Mouse (Mus musculus): ENCODE results near the gene Acbd3. TPM values are rescaled to one million over a fixed set of nuclear protein-coding genes. Genes with fewer than 3 reads are reported as not detected.

Gene Acbd3
- polyA plus RNA-seq, 1 experiment from 2014 or later = 23.7 TPM

DNA sequence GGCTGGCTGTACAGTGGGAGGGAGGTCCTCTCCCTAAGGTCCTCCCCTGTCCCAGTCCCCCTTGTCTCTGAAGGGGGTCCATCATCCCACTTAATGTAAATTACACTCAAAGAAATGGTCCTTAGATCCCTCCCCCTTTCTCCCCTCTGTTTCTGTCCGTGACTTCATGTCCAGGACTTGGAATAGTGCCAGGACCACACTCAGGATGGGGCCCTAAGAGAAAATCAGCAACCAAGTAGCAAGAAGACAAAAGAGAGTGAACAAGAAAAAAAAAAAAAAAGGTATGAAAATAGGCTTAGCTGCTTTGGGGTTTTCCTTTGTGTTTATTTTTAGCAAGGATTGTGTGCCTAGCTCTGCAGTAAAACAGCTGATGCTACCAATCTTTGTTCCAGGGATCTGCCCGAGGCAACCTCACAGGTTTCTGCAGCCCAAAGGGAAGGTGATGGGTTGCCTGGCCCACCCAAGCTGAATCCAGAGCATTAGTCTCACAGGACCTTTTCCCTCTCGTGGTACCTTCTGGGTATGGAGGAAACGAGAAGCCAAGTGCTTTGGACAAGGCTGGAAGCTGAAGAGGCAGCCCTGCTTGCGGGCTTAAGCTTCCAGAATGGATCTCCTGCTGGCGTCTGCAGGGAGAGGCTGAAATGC, 50.1 kb downstream of the Acbd3 start:
- ATAC-seq (ENCODE audit: insufficient read depth, low FRiP score, low read depth) = no peak
- no peak overlapping the region for H3K9ac ChIP-seq
- no peak overlapping the region for H3K4me2 ChIP-seq
- H3K4me1 ChIP-seq = peaks cover 18% of the 10 kb centered on the region
- 47% methylated on average over 6 of the region's 6 CpGs for WGBS
- no peaks in the 10 kb centered on the region for H3K36me3 ChIP-seq
- peak overlapping the region; percentile 13; the same call in 1 of the 2 replicates for H3K27ac ChIP-seq
- H3K9me3 ChIP-seq = no peaks in the 10 kb centered on the region
- H3K27me3 ChIP-seq (replicated peaks) = no peaks in the 10 kb centered on the region
- no peak overlapping the region for H3K4me3 ChIP-seq (replicated peaks)

DNA sequence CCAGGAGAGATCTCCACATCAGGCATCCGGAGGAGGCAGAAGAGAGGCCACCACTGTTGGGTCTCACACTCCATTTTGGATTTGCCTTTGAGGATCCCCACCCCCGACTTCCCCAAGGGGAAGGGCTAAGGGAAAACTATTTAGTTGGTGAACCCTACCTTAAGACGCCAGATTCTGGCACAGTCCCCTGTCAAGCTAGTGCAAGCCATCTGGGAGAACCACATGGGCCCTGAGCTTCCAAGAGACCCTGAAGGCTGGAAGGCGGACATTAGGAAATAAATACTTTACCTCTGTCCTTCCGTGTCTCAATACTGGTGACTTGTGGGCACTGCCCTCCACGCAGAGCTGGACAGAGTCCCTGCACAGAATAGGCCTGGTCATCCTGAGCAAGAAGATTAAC, 50.7 kb downstream of the Acbd3 start:
- no peaks in the 10 kb centered on the region for H3K36me3 ChIP-seq
- no peak overlapping the region for H3K4me3 ChIP-seq (replicated peaks)
- no peak overlapping the region for H3K4me2 ChIP-seq
- no peak overlapping the region for H3K9ac ChIP-seq
- H3K27ac ChIP-seq = peak overlapping the region; percentile 13; the same call in 1 of the 2 replicates
- no peak for ATAC-seq (ENCODE audit: insufficient read depth, low FRiP score, low read depth)
- 73% methylated on average over 6 of the region's 6 CpGs for WGBS
- peaks cover 18% of the 10 kb centered on the region for H3K4me1 ChIP-seq
- no peaks in the 10 kb centered on the region for H3K27me3 ChIP-seq (replicated peaks)
- no peaks in the 10 kb centered on the region for H3K9me3 ChIP-seq

DNA sequence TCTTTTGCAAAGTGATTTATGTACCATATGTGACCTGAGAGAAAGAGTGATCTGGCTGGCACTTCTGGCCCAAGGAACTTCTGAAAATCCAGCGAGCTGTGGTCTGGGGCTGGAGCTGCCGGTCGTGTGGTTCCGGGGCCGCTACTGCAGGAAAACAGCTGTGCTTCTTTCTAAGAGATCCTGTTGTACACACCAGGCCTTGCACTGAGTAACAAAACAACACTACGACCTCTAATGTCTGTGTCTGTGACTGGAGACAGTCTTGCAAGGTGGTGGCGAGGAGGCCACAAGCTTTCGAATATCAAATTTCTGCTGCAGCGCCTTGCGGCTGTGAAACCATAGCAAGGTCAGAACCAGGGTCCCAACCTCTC, 51.4 kb downstream of the Acbd3 start:
- 3% methylated on average over 10 of the region's 10 CpGs for WGBS
- no peaks in the 10 kb centered on the region for H3K9me3 ChIP-seq
- peak; percentile 3; the same call in 1 of the 2 replicates for ATAC-seq (ENCODE audit: insufficient read depth, low FRiP score, low read depth)

DNA sequence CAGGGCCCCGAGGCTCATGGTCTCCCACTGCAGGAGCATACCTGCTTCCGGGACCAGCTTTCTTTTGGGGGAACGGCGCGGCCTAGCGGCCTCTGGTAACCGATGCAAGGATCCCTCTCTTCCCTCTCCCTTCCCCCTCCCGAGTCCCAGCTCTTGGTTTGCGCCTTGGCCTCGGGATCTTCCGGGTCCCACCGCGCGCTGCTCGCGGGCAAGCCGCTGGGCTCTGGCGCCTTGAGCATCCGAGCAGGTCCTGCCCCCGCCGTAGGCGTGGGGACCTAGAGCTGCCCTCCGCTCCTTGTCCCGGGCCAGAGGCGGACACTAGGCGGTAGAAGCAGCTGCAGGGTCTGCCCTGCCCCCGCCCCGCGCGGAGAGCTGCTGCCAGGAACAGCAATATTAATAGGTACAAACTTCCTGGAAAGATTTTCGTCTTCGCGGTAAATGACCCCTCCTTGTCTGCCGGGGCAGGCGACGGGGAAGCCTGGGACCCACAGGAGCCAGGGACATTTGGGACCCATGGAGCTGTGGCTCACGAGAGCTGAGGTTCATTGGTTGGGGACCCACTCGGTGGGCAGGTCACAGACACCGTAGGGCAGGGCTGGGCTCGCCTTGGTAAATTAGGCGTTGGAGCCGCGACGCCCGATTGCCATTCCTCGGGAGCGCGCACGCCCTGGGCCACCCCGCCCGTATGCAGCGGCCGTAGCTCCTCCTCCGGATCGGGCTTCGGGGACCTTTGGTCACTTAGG, 52.0 kb downstream of the Acbd3 start:
- Histone ChIP-seq H3K27me3 (replicated peaks) (no peaks in the 10 kb centered on the region), H3K4me2 (peak overlapping the region; percentile 89), H3K9me3 (no peaks in the 10 kb centered on the region), H3K36me3 (no peaks in the 10 kb centered on the region), H3K4me1 (peaks cover 18% of the 10 kb centered on the region), H3K27ac (peak overlapping the region; percentile 98), H3K9ac (peak overlapping the region; percentile 78), H3K4me3 (replicated peaks) (peak overlapping the region; percentile 62)
- WGBS = under 1% methylated on average over 56 of the region's 56 CpGs
- ATAC-seq (ENCODE audit: insufficient read depth, low FRiP score, low read depth) = peak; percentile 85

More for the DNA sequence above, 51.4 kb downstream of the Acbd3 start:
- no peaks in the 10 kb centered on the region for H3K36me3 ChIP-seq
- H3K27ac ChIP-seq = peak overlapping the region; percentile 98
- peak overlapping the region; percentile 11; the same call in 1 of the 2 replicates for H3K9ac ChIP-seq
- peak overlapping the region; percentile 89 for H3K4me2 ChIP-seq
- H3K27me3 ChIP-seq (replicated peaks) = no peaks in the 10 kb centered on the region
- peak overlapping the region; percentile 62 for H3K4me3 ChIP-seq (replicated peaks)
- peaks cover 18% of the 10 kb centered on the region for H3K4me1 ChIP-seq

DNA sequence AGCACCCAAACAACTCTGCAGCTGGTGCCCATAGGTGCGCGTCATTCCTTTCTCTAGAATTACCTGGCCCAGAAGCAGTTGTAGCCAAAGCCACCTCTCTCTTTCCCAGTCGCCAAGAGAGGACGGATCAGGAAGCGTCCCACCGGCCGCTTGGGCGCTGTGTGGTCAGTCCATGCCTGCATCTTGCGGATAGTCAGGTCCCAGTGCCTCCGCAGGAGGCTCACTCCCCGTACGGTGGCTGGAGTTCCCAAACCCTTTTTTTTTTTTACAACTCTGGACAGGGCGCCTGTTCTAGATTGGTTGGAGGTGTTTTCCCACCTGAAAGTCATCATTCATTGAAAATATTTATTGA, 52.5 kb downstream of the Acbd3 start:
- 1% methylated on average over 13 of the region's 13 CpGs for WGBS
- H3K36me3 ChIP-seq = no peaks in the 10 kb centered on the region
- H3K9ac ChIP-seq = peak overlapping the region; percentile 78; the same call in 1 of the 2 replicates
- peak overlapping the region; percentile 89 for H3K4me2 ChIP-seq
- no peaks in the 10 kb centered on the region for H3K27me3 ChIP-seq (replicated peaks)
- H3K4me1 ChIP-seq = peaks cover 18% of the 10 kb centered on the region
- peak overlapping the region; percentile 62 for H3K4me3 ChIP-seq (replicated peaks)
- H3K9me3 ChIP-seq = no peaks in the 10 kb centered on the region
- peak overlapping the region; percentile 98 for H3K27ac ChIP-seq
- peak; percentile 27 for ATAC-seq (ENCODE audit: insufficient read depth, low FRiP score, low read depth)

DNA sequence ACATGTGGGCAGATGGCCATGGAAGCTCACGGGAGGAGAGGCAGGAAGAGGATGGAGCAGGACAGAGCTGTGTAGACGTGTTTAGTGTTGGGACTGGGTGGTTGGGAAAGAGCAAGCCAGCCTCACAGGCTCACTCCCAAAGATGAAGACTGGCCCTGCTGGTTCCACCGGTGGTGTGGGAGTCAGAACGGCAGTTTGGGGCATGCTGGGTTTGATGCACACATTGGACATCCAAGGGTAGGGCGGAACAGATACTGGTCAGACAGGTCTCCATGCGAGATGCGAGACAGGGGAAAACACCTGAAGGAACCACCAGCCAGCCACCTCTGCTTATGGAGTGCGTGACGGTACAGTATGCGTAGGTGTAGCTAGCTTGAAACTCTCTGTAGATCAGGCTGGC, 53.1 kb downstream of the Acbd3 start:
- no peak overlapping the region for H3K9ac ChIP-seq
- no peak for ATAC-seq (ENCODE audit: insufficient read depth, low FRiP score, low read depth)

DNA sequence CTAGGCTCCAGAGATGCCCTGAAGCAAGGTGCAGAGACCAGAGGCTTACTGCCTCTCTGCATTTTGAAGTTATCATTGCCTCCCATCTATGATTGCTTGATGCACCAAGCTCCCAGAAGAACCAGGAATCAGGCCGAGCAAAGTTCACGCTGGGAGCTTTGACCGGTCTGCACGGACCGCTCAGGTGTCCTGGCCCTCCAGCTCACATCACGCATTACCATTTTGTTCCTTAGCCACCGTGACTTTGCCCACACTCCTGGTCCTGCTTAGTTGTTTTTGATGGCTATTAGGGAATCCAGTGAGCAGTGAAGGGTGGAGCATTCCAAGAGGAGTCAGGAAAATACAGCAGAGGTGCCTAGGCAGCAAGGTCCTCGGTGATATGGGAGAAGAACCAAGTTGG, 54.4 kb downstream of the Acbd3 start:
- H3K27ac ChIP-seq = no peak overlapping the region
- peaks cover 16% of the 10 kb centered on the region for H3K4me1 ChIP-seq
- H3K9me3 ChIP-seq = no peaks in the 10 kb centered on the region
- H3K4me2 ChIP-seq = no peak overlapping the region
- no peak for ATAC-seq (ENCODE audit: insufficient read depth, low FRiP score, low read depth)
- H3K27me3 ChIP-seq (replicated peaks) = no peaks in the 10 kb centered on the region
- no peak overlapping the region for H3K4me3 ChIP-seq (replicated peaks)
- 86% methylated on average over 8 of the region's 8 CpGs for WGBS
- H3K36me3 ChIP-seq = no peaks in the 10 kb centered on the region
- H3K9ac ChIP-seq = no peak overlapping the region

More for the DNA sequence above, 53.1 kb downstream of the Acbd3 start:
- Histone ChIP-seq H3K27me3 (replicated peaks) (no peaks in the 10 kb centered on the region), H3K9me3 (no peaks in the 10 kb centered on the region), H3K27ac (peak overlapping the region; percentile 98; the same call in 1 of the 2 replicates), H3K4me2 (peak overlapping the region; percentile 89), H3K36me3 (no peaks in the 10 kb centered on the region), H3K4me1 (peaks cover 18% of the 10 kb centered on the region), H3K4me3 (replicated peaks) (no peak overlapping the region)
- WGBS = 72% methylated on average over 10 of the region's 10 CpGs

DNA sequence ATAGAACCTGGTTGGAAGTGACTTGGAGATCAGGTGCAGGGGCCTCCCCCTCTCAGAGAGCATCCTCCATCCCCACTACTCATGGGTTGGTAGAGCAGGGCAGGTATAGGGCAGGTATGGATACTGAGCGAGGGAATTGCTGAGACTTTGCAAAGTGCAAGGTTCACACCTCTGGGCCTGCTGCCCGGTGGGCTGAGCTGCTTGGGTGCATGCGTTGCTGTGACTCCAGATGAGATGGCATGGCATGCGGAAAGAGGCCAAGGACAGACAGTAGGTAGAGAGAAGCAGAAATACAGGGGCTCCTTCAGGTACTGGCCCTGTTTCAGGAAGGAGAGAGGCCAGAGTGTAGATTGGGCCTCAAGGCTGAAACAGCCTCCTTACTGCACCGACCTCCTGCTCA, 55.4 kb downstream of the Acbd3 start:
- no peak for ATAC-seq (ENCODE audit: insufficient read depth, low FRiP score, low read depth)
- no peaks in the 10 kb centered on the region for H3K9me3 ChIP-seq
- 71% methylated on average over 5 of the region's 5 CpGs for WGBS

DNA sequence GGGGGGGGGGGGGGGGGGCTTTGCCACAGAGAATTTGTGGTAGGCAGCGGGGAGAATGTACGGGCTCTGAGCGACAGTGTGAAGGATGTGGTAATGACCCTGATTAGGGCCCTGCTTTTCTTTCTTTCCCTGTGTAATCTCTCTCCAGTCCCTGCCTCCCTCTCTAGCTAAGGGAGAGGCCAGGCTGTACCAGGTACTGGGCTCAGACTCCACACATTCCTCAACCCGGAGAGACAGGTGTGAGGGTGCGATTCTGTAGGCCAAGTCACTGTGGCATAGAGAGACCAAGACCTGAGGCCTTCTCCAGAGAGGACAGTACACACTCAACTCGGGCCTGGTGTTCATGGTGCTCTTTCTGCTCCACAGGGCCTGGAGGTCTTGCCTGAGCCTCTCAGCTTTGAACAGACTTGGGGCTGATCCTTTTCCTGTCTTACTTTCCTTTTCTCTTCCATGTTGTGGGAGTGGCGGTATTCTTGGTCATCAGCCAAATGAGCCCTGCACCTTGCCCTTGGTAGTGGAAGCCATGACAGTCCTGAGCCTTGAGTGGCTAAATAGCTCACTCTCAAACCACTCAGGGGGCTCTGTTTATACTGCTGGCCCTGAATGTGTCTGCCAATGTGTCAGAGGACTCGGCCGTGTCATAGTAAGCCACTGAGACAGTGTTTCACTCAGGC, 57.2 kb downstream of the Acbd3 start:
- Histone ChIP-seq H3K9ac (no peak overlapping the region), H3K4me2 (no peak overlapping the region), H3K9me3 (no peaks in the 10 kb centered on the region), H3K27ac (0 out of 2 replicates have a peak overlapping the region, but pooled peaks have one; percentile 31), H3K27me3 (replicated peaks) (no peaks in the 10 kb centered on the region), H3K4me3 (replicated peaks) (no peak overlapping the region), H3K36me3 (no peaks in the 10 kb centered on the region), H3K4me1 (0 out of 2 replicates have a peak, but pooled peaks cover 2% of the 10 kb centered on the region)
- WGBS = 49% methylated on average over 9 of the region's 9 CpGs
- no peak for ATAC-seq (ENCODE audit: insufficient read depth, low FRiP score, low read depth)

More for the DNA sequence above, 55.4 kb downstream of the Acbd3 start:
- H3K27ac ChIP-seq = no peak overlapping the region
- no peak overlapping the region for H3K9ac ChIP-seq
- no peak overlapping the region for H3K4me2 ChIP-seq
- peaks cover 7% of the 10 kb centered on the region; the same call in 1 of the 2 replicates for H3K4me1 ChIP-seq
- no peaks in the 10 kb centered on the region for H3K36me3 ChIP-seq
- no peaks in the 10 kb centered on the region for H3K27me3 ChIP-seq (replicated peaks)
- no peak overlapping the region for H3K4me3 ChIP-seq (replicated peaks)

DNA sequence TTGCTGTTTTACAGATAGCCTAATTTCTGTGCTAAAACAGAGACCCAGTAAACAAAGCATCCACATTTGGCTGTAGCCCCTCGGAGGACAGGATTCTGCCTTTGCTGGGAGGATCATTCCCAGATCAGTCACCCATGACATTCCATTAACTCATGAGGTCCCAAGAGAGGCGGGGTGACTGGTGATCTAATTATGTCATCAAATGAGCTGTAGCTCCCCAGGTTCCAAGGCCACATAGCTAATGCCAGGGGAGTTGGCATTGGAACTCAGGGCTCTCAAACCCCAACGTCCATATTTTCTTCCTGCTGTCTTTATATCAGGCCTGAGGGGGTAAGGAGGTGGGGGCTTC, 57.7 kb downstream of the Acbd3 start:
- Histone ChIP-seq H3K9me3 (no peaks in the 10 kb centered on the region), H3K27me3 (replicated peaks) (no peaks in the 10 kb centered on the region), H3K4me2 (no peak overlapping the region), H3K4me3 (replicated peaks) (no peak overlapping the region), H3K27ac (0 out of 2 replicates have a peak overlapping the region, but pooled peaks have one; percentile 31), H3K9ac (no peak overlapping the region), H3K4me1 (0 out of 2 replicates have a peak, but pooled peaks cover 2% of the 10 kb centered on the region), H3K36me3 (no peaks in the 10 kb centered on the region)
- 41% methylated on average over 3 of the region's 3 CpGs for WGBS
- ATAC-seq (ENCODE audit: insufficient read depth, low FRiP score, low read depth) = no peak

DNA sequence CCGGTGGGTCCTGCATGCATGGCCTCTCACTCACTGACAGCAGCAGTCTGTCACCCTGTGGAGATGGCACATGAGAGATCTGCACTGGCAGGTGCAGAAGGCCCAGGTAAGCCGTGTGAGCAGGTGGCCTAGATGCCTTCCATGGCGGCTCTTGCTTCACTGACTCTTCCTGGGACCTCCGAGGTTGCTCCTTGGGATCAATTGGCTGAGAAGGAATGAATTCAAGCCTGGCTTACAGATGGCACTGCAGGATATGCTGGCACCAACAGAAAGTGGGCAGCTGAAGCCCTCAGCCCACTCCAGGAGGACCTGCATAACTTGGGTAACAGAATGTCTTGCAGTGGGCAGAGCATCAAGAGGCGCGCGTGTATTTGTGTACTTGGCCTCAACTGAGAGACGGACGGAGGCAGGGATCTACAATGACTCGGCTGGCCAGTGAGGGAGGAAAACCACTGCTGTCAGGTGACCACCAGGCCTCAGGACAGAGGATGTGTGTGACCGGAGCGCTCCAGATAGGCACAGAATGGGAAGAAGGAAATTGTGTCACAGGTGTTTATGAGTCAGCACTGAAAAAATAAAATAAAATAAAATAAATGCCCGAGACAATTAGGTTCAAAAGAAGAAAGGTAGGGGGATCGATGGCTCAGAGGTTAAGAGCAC, 66.1 kb downstream of the Acbd3 start:
- no peaks in the 10 kb centered on the region for H3K9me3 ChIP-seq
- no peak for ATAC-seq (ENCODE audit: insufficient read depth, low FRiP score, low read depth)
- no peak overlapping the region for H3K27ac ChIP-seq
- H3K9ac ChIP-seq = no peak overlapping the region
- H3K36me3 ChIP-seq = no peaks in the 10 kb centered on the region
- no peaks in the 10 kb centered on the region for H3K27me3 ChIP-seq (replicated peaks)
- 81% methylated on average over 14 of the region's 14 CpGs for WGBS
- peaks cover 10% of the 10 kb centered on the region for H3K4me1 ChIP-seq
- H3K4me3 ChIP-seq (replicated peaks) = no peak overlapping the region
- no peak overlapping the region for H3K4me2 ChIP-seq
